Mouse (Mus musculus) heart, embryonic 10.5 days (tissue): ENCODE results near the gene Ubn2. TPM values are rescaled to one million over a fixed set of nuclear protein-coding genes. Genes with fewer than 3 reads are reported as not detected.
"Not testable (repeated sequence)": the region's sequence is repeated elsewhere in the genome, so short reads cannot be mapped to it uniquely, and the experiment has no call there.

Experiments
- DNase-seq: peaks from one replicate; pipeline ENCODE4 v3.0.0-alpha.2; 2017; ENCODE audit warnings: low spot score
- H3K27ac ChIP-seq: fragments of 300-500 bp; sonication (generic); 2 replicates; pipeline ENCODE4 v1.5.1; 2016; ENCODE audit warnings: mild to moderate bottlenecking
- H3K27me3 ChIP-seq: fragments of 300-500 bp; sonication (generic); 2 replicates; pipeline ENCODE4 v1.6.1; 2016; ENCODE audit warnings: mild to moderate bottlenecking; ENCODE audit not compliant: poor library complexity, insufficient read depth, severe bottlenecking
- H3K36me3 ChIP-seq: fragments of 300-500 bp; sonication (generic); 2 replicates; pipeline ENCODE4 v1.6.1; 2016; ENCODE audit warnings: mild to moderate bottlenecking, moderate library complexity
- H3K4me1 ChIP-seq: fragments of 300-500 bp; sonication (generic); 2 replicates; pipeline ENCODE4 v1.6.1; 2016; ENCODE audit warnings: mild to moderate bottlenecking
- H3K4me3 ChIP-seq: fragments of 300-500 bp; sonication (generic); 2 replicates; pipeline ENCODE4 v1.5.1; 2016; ENCODE audit warnings: mild to moderate bottlenecking, moderate library complexity
- H3K9me3 ChIP-seq: fragments of 300-500 bp; sonication (generic); 2 replicates; pipeline ENCODE4 v1.6.1; 2016; ENCODE audit warnings: mild to moderate bottlenecking, moderate library complexity
- WGBS: fragments of 180-500 bp; shearing (Covaris S2); methylation state at CpG from one replicate; pipeline ENCODE4 v1.1.7; 2016; 5-methylcytosine and 5-hydroxymethylcytosine counted together
- polyA plus RNA-seq: library from polyadenylated mRNA; unstranded; fragments of >200 nt; fragmentation: Nextera tagmentation; extraction: Ambion mirVana; gene quantifications from 2 replicates; pipeline ENCODE4 v1.2.1, GENCODE M21; 2016

Ubn2 gene
- polyA plus RNA-seq, 1 experiment from 2014 or later, result 12.5 TPM

DNA sequence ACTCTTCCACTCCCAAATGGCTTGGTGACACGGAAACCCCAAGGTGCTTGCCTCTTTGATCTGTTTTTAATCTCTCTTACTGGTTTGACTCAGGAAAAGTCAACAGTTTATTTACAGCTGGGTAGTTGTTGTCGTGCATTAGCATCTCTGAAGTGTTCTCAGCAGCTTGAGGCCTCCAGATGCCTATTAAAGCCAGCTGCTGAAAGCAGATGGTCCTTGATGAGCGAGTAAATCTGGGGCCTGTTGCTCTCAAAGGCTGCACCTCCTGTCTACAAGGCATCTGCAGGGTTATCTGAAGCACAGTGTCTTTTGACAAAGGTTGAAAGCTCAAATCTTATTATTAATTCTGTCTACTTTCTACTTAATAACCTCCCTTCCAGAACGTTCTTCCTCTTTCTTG, 61.9 kb downstream of the Ubn2 start:
- Histone ChIP-seq H3K27me3 (no peaks in the 10 kb centered on the region), H3K4me1 (no peaks in the 10 kb centered on the region), H3K36me3 (peaks cover 64% of the 10 kb centered on the region), H3K27ac (no peak overlapping the region), H3K4me3 (no peak overlapping the region), H3K9me3 (no peaks in the 10 kb centered on the region)
- WGBS, result 55% methylated on average over 4 of the region's 4 CpGs
- no peak for DNase-seq

DNA sequence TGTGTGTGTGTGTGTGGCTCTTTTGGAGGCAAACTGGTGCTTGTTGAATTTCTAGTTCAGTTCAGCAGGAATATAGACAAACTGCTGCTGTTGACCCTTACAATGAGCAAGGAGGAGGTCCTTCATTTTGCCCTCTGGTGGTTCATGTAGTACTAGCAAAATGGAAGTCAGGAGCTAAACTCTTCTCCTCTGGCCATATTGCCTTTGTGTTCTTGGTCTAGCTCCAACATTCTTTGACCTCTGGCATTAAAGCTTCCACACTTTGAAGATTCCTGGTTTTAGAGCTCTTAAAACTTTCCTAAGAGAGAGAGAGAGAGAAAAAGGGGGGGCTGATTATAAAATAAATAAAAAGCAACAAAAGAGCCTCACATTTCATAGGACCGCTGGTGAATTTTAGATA, 78.3 kb downstream of the Ubn2 start:
- no peaks in the 10 kb centered on the region for H3K27me3 ChIP-seq
- no peaks in the 10 kb centered on the region for H3K4me1 ChIP-seq
- no peaks in the 10 kb centered on the region for H3K36me3 ChIP-seq
- 96% methylated on average over 1 of the region's 1 CpGs for WGBS
- no peak for DNase-seq
- H3K27ac ChIP-seq, result no peak overlapping the region
- H3K4me3 ChIP-seq, result no peak overlapping the region
- H3K9me3 ChIP-seq, result no peaks in the 10 kb centered on the region

DNA sequence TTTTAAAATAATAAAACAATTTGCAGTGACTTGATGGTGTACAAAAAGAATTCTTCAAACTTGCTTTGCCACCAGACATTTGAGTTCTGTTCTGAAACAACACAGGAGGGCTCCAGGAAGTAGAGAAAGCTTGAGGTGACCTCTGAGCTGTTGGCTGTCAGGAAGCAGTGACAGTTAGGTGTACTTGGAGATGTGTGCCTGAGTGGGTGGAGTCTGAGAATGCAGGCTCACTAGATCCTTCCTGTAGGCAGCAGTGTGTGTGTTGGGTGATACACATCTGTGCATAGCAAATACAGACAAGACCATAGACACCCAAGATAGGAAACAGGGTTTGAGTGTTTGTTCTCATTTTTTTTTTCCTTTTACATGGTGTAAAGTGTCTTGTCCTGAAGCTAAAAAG, 79.1 kb downstream of the Ubn2 start:
- no peaks in the 10 kb centered on the region for H3K9me3 ChIP-seq
- no peaks in the 10 kb centered on the region for H3K36me3 ChIP-seq
- no peaks in the 10 kb centered on the region for H3K27me3 ChIP-seq
- H3K27ac ChIP-seq, result no peak overlapping the region
- no peaks in the 10 kb centered on the region for H3K4me1 ChIP-seq
- no peak for DNase-seq
- no peak overlapping the region for H3K4me3 ChIP-seq

DNA sequence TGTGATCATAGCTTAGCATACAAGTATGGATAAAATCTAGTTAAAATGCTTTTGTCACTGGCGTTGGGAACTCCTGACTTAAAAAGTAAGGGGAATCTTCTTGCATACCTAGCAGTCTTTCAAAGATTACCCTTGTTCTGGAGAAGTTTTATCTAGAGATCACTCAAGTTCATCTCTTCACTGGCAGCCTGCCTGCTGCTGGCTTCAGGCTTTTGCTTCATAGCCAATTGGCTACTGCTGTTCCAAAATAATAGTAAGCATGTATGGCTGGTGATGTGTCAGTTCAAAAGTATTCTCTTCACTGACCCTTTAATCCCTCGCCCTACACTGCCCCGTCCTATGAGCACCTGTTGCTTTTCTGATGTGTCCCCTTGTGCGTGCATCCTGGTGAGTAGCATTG, 81.5 kb downstream of the Ubn2 start:
- Histone ChIP-seq H3K27ac (no peak overlapping the region), H3K4me1 (no peaks in the 10 kb centered on the region), H3K27me3 (no peaks in the 10 kb centered on the region), H3K9me3 (no peaks in the 10 kb centered on the region), H3K4me3 (no peak overlapping the region), H3K36me3 (no peaks in the 10 kb centered on the region)
- DNase-seq, result no peak
- 83% methylated on average over 4 of the region's 4 CpGs for WGBS

DNA sequence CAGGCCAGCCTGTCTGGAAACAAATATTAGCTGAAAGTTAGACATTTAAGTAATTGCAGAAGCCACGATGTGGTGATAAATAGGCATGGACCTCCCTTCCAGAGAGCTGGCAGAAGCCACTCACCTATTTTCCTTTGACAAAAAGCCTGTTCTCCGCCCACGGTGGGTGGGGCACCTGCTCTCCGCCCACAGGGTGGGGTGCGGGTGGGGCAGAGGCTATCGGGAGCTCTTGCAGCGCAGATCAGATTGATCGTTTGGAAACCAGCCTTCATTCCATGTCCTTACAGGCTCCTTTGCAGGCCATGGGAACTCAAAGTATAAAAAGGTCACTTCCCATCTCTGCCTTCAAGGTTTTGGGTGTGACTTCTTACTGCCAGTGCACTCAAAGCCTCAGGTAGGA, 90.1 kb downstream of the Ubn2 start:
- Histone ChIP-seq H3K4me3 (peak overlapping the region; percentile 24; the same call in 1 of the 2 replicates), H3K27ac (no peak overlapping the region), H3K4me1 (peaks cover 3% of the 10 kb centered on the region; the same call in 1 of the 2 replicates), H3K9me3 (no peaks in the 10 kb centered on the region), H3K36me3 (0 out of 2 replicates have a peak, but pooled peaks cover 5% of the 10 kb centered on the region), H3K27me3 (no peaks in the 10 kb centered on the region)
- 19% methylated on average over 8 of the region's 8 CpGs for WGBS
- no peak for DNase-seq

DNA sequence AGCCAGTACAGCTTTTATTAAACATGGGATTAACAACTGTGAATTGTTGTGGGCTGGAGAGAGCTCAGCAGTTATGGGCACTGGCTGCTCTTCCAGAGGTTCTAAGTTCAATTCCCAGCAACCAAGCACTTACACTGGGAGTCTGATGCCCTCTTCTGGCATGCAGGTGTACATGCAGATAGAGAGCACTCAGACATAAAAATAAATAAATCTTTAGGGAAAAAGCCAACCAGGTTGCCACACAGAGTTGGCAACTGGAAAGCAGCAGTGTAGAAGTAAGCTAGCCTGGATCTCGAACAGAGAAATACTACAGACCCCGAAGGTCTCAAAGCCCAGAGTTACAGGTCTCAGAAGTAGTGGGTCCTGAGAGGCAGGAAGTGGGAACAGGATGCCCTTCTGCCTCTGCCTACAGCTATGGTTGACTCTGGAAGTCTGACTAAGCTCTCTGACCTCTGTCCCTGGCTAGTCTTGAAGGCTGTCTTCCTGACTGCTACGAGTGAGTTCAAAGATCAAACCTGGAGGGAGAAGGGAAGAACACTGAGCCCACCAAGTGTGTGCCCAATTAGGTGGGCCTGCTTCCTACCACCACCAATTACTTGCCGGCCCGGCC, 97.6 kb downstream of the Ubn2 start:
- Histone ChIP-seq H3K4me1 (peaks cover 8% of the 10 kb centered on the region; the same call in 1 of the 2 replicates), H3K36me3 (no peaks in the 10 kb centered on the region), H3K9me3 (no peaks in the 10 kb centered on the region), H3K27ac (0 out of 2 replicates have a peak overlapping the region, but pooled peaks have one; percentile 17), H3K27me3 (no peaks in the 10 kb centered on the region), H3K4me3 (no peak overlapping the region)
- WGBS, result 59% methylated on average over 5 of the region's 5 CpGs
- DNase-seq, result no peak

DNA sequence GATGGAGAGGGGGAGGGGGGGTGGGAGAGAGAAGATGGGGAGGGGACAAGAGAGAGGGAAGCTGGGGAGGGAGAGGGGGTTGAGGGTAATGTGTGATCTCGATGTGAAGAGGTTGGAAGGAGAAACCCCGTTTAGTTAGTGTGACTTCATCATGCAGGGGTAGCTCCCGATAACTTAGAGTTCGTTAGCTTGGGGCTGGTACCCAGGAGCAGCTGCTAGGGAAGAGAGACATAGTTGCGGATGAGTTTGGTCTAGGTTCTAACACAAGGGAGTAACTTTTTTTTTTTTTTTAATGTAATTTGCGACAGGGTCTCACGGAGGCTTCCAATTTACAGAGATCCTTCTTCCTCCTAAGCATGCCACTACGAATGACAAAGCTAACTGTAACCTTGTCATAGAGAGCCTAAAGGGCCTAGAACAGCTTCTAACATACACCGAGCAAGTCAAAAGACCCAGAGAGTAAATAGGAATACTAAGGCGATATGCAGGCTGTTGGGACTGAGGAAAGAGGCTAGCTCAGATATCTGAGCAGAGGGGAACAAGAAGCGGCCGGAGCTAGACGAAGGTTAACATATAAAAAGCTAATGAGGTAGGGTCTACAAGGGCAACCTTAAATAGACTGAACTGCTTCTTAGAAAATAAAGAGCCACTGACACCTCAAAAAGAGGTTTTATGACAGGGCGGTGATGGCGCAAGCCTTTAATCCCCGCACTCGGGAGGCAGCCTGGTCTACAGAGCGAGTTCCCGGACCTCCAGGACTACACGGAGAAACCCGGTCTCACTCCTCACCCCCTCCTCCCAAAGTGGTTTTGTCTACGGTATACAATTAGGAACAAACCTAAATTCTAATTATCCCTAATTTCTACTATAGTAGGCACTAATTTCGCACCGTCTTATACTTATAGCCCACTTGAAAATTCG, 99.0 kb downstream of the Ubn2 start:
- Histone ChIP-seq H3K9me3 (no peaks in the 10 kb centered on the region), H3K4me3 (peak overlapping the region; percentile 82), H3K27me3 (no peaks in the 10 kb centered on the region), H3K27ac (peak overlapping the region; percentile 93), H3K4me1 (peaks cover 8% of the 10 kb centered on the region; the same call in 1 of the 2 replicates), H3K36me3 (no peaks in the 10 kb centered on the region)
- no peak for DNase-seq
- WGBS, result 12% methylated on average over 25 of the region's 25 CpGs

DNA sequence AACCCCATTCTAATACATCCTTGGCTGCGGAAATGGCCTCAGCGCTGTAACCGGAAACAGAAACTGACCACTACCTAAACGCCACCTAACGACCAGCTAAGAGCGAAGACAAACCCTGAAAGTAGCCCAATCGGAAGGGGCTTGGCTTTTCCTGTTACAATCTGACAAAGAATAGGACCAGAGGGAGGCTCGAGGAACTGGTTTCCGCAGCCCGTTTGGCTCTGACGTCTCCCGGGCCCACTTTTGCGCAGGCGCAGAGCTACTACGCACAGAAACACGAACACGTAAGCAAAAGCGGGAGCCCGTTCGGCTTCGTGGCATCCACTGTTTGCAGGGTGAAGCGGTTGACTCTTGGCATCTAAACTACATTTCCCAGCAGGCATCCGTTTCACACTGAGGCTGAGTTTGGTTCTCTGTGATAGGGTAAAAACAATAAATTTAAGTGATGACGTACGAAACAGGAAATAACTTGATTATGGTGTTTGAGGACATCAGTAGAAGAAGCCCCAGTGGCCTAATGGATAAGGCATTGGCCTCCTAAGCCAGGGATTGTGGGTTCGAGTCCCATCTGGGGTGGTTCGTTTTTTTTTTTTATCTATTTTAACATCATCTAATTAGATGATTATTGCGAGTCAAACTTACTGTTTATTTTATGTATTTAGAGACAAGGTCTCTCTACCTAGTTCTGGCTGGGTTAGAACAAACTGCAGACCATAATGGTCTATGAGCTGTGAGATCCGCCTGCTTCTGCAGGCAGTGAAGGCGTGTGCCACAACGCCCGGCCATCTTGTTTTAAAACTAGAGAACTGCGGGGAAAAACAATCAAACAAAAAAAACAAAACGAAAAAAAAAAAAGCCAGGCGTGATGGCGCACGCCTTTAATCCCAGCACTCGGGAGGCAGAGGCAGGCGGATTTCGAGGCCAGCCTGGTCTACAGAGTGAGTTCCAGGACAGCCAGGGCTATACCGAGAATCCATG, 100.0 kb downstream of the Ubn2 start, which contains the start of gene Fmc1:
TSS of gene Fmc1 (plus strand) at position 75 of the 978 bp plus-strand sequence.
- Histone ChIP-seq H3K36me3 (no peaks in the 10 kb centered on the region), H3K4me3 (peak within 1 kb of the TSS; percentile 82), H3K4me1 (peaks cover 8% of the 10 kb centered on the region; the same call in 1 of the 2 replicates), H3K9me3 (no peaks in the 10 kb centered on the region), H3K27me3 (no peaks in the 10 kb centered on the region), H3K27ac (peak within 1 kb of the TSS; percentile 98)
- DNase-seq, result peak; percentile 99
- 4% methylated on average over 41 of the region's 41 CpGs for WGBS

DNA sequence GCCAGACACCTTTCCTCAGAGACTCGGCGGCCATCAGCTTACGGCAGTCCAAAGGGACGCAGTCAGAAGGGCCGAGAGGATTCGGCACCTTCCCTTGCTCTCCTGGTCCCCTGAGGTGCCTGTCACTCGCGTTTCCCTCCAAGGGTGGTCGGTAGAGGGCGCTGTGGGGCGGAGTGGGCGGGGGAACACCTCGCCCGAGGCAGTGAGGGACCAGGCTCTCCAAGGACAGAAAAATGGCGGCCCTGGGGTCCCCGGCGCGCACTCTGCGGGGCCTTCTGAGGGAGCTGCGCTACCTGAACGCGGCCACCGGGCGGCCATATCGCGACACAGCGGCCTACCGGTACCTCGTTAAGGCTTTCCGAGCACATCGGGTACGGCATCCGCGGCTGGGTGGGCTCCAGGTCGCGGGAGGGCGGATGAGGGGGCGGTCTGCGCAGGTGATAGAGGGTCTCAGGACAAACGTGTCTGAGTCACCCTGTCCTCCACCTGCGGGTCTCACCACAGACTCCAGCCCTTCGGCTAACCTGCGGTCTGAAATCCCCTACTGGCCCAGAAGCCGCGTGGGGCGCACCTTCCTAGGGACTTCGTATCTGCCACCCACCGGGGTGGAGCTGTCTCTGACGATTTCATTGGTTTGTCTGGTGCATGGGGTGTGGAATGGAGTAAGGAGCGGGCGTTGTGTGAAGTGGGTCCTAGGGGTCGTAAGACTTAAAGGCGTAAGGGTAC, 101.1 kb downstream of the Ubn2 start:
- peak; percentile 99 for DNase-seq
- peaks cover 8% of the 10 kb centered on the region; the same call in 1 of the 2 replicates for H3K4me1 ChIP-seq
- peak overlapping the region; percentile 98 for H3K27ac ChIP-seq
- H3K9me3 ChIP-seq, result no peaks in the 10 kb centered on the region
- under 1% methylated on average over 53 of the region's 53 CpGs for WGBS
- peaks cover 9% of the 10 kb centered on the region for H3K36me3 ChIP-seq
- no peaks in the 10 kb centered on the region for H3K27me3 ChIP-seq
- H3K4me3 ChIP-seq, result peak overlapping the region; percentile 82

DNA sequence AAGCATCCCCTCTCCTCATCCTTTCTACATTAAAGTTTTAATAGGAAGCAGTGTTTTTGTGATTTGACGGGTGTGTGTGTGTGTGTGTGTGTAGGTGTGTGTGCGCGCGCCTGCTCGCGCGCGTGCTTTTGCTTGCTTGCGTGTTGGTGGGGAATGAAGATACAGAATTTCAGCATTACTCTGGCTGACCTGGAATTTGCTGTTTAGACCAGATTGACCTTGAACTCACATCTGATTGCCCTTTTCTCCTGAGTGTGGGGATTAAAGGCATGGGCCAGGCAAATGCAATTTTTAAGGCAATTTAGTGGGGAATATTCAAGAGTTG, 101.6 kb downstream of the Ubn2 start:
- H3K27ac ChIP-seq, result peak overlapping the region; percentile 98
- no peak for DNase-seq
- H3K4me3 ChIP-seq, result peak overlapping the region; percentile 82
- H3K4me1 ChIP-seq, result peaks cover 8% of the 10 kb centered on the region; the same call in 1 of the 2 replicates
- H3K36me3 ChIP-seq, result peaks cover 14% of the 10 kb centered on the region
- H3K9me3 ChIP-seq, result no peaks in the 10 kb centered on the region
- no peaks in the 10 kb centered on the region for H3K27me3 ChIP-seq
- 4% methylated on average over 9 of the region's 9 CpGs for WGBS

DNA sequence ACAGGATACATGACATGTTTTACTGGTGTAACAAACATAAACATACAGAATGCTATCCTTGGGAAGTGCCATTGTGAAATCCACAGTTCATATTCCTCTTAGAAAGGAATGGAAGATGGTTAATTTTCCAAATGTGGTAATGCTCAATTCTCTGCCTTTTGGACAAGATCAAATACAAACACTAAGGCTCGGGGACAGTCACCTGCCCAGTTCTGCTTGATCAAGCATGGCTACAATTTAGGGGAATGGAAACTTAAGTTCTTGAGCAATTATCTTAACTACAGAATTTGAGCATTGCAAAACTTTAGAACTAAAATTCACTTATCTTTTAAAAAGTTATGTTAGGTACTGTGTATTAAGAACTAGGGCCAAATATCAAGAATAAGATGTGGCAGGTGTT, 102.0 kb downstream of the Ubn2 start:
- DNase-seq, result no peak
- H3K36me3 ChIP-seq, result peaks cover 17% of the 10 kb centered on the region
- H3K9me3 ChIP-seq, result no peaks in the 10 kb centered on the region
- peaks cover 8% of the 10 kb centered on the region; the same call in 1 of the 2 replicates for H3K4me1 ChIP-seq
- peak overlapping the region; percentile 82 for H3K4me3 ChIP-seq
- H3K27ac ChIP-seq, result peak overlapping the region; percentile 98; the same call in 1 of the 2 replicates
- no peaks in the 10 kb centered on the region for H3K27me3 ChIP-seq
- 98% methylated on average over 1 of the region's 1 CpGs for WGBS

DNA sequence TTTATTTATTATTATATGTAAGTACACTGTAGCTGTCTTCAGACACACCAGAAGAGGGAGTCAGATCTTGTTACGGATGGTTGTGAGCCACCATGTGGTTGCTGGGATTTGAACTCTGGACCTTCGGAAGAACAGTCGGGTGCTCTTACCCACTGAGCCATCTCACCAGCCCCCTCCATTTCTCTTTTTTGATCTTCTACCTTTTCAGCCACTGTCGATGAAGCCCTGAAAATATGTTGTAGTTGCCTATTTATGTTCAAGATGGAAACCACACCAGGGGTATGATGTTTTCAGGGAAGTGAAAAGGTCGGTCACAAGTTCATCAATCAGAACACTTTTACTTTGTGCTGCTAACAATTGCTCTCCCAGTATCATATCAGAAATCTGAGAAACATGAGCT, 110.4 kb downstream of the Ubn2 start:
- not testable (repeated sequence) for H3K27ac ChIP-seq, H3K9me3 ChIP-seq, H3K4me1 ChIP-seq, H3K27me3 ChIP-seq, DNase-seq, H3K4me3 ChIP-seq
- 86% methylated on average over 5 of the region's 5 CpGs for WGBS
- peaks cover 19% of the 10 kb centered on the region for H3K36me3 ChIP-seq
